Mouse (Mus musculus): ENCODE results near the gene Siglecf.

Gene Siglecf

DNA sequence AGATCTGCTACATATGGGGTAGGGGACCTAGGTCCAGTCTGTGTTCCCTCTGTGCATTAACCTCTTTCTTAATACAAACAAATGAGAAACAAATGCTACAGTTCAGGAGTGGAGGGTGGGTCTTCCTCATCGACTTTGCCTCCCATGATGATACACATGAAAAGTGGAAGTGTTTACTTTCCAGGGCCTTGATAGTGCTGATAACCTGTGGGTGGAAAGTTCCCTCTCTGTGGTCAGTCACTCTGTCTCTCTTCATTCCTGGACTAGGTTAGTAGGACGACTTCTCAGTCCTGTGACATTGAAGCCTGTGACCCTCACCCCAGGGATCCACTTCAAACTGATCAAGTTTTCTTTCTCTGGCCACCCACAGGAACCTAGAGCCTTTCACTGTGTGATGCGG, at the start of gene Siglecf:
Gene Siglecf, plus strand, starts transcription at position 188 of the 400 bp plus-strand sequence.
- no peak for DNase-seq (ENCODE audit: low read depth, low spot score)

DNA sequence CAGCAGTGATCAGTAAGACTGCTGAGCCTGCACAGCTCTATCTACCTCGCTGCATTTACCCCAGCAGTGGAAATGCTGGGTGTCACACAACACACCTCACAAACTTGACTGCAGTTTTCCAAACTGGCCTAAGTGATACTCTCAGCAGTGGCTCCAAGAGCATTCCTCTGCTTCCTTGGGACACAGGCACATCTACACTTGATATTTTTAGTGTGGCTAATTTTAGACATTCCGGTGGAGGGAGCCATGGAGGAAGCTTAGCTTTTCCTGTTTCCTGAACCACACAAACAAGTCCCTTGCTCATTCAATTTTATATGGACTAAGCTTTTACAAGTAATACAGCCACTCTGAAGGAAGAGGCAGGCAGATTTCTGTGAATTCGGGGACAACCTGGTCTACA, 45.9 kb upstream of the Siglecf start:
- DNase-seq (ENCODE audit: low read depth, low spot score), result no peak

- no peak for DNase-seq (ENCODE audit: low read depth, low spot score)
These were observed 42.1 kb upstream of the Siglecf start for GRCm38 (mm10) chr7:43309069-43309468.

DNA sequence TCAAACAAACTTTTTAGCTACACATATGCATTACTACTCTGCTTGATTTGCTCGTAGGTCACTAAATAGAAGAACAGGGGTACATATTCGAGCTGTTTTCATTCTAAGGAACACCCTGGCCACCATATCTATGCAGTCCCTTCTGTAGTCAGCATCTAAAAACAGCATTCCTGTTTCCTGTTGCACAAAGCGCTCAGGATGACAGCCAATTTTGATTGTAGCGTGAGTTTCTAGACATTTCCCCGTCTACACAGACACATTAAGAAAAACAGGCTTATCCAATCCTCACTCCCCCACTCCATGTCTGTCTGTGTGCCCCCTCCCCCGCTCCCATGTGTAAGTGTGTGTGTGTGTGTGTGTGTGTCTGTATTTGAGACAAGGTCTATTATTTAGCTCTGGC, 39.5 kb upstream of the Siglecf start:
- DNase-seq (ENCODE audit: low read depth, low spot score), result peak; percentile 2

DNA sequence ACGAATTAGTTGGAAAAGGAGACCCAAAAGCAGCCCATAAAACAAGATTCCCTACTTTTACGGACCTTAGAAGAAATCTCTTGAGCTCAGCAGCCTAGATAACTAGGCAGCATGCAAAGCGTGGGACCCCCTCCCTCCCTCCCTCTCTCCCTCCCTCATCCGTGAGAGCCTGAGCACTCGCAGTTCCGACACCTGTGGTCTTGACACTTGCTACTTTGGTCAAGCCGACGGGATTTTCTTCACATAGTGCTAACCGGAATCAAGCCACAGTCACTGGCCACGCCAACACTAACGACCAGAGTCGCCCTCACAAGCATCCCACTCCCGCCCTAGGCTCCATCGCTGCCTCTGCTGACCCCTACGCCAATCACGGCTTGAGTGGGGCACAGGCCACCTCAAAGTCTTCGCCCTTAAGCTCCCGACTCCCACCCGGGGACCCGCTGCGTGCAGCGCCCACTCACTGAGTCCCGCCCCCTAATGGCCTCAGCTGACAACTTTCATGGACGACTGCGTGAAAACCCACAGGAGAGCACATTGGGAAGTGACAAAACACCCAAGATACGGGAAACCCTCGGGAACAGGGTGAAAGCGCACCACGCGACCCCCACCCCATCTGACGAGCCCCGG, 38.6 kb upstream of the Siglecf start:
- DNase-seq (ENCODE audit: low read depth, low spot score), result peak; percentile 27

DNA sequence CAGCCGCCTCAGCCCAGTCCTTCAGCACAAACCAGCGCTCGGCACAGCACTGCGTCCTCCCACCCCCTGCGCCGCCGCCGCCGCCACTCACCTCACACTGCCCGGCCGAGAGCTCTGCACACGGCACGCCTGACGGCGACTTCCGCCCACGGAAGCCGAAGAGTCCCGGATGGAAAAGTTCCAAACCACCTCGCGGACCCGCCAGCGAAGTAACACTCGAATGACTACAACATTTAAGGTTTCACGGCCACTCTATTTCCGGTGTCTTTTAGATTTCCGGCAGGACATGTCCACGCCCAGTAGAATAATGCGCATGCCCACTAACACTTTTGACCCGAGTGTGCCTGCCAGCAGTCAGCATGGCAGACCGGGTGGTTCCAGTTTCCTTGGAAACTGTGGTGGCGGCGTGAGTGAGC, 38.1 kb upstream of the Siglecf start, which contains the start of gene Zfp715:
Gene Zfp715, minus strand, starts transcription at position 282 of the 416 bp plus-strand sequence.
- peak; percentile 98 for DNase-seq (ENCODE audit: low read depth, low spot score)

DNA sequence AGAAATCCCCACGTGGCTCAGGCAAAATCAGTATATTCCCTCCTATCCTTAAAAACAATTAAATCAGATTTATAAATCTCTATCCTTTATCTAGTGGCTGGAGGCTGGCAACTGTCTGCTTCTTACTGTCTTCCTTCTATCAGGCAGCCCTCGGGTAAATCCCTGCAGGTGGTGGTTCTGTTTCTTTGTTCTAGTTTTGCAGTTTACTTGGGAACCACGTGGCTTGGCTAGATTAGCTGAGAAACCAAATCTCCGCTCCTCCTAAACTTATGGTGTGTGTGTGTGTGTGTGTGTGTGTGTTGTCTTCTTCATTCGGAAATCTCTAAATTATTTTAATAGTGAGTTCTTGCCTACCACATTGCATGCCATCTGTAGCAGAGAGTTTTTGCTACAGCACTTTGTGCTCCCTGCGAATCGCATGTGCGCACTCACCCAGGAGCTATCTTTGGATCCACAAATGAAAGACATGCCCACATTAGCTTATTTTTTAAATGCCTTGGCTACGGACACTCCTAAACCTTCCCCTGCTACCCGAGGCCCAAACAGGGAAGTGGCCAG, 24.8 kb upstream of the Siglecf start:
- DNase-seq (ENCODE audit: low read depth, low spot score), result no peak

- DNase-seq (ENCODE audit: low read depth, low spot score), result no peak
These were observed 23.0 kb upstream of the Siglecf start for GRCm38 (mm10) chr7:43328101-43328500.

GRCm38 (mm10) chr7:43333203-43333602, 17.9 kb upstream of the Siglecf start:
- DNase-seq (ENCODE audit: low read depth, low spot score), result no peak

- no peak for DNase-seq (ENCODE audit: low read depth, low spot score)
These were observed 17.2 kb upstream of the Siglecf start for GRCm38 (mm10) chr7:43333899-43334298.

GRCm38 (mm10) chr7:43340771-43341170, 10.4 kb upstream of the Siglecf start:
- no peak for DNase-seq (ENCODE audit: low read depth, low spot score)

GRCm38 (mm10) chr7:43343191-43343590, 8.0 kb upstream of the Siglecf start:
- DNase-seq (ENCODE audit: low read depth, low spot score), result no peak

DNA sequence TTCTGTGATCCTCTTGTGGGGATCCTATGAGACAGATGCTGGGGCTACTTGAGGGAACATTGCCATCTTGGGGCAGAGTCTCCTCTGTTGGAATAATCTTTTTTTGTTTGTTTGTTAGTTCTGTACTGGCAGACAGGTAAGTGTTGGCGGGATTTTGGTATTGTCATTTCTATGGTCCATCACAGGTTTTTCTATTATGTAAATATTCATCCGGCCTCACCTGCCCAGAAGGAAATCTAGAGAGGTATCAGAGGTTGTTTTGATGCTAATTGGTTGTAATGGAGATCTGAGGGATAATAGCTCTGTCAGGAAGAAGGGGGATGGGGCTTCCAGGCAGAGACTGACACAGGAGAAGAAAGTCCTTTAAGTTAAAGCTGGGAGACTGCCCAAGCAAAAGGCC, 7.1 kb upstream of the Siglecf start:
- no peak for DNase-seq (ENCODE audit: low read depth, low spot score)

DNA sequence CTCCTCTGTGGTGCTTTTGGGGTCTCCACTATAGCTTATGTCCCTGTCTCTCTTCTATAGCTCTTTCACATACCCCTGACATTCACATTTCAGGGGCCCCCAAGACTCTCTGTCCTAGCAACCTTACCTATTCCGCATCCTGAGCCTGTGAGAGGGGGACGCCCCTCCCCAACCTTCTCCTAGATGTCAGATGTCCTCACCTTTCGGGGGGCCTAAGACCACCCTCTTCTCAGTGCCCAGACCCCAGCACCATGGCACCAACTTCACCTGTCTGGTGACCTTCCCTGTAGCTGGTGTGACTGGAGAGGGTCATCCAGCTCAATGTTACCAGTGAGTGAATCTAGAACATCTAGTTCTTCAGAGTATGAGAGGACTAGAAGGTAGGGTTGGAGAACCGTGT, 6.7 kb upstream of the Siglecf start:
- DNase-seq (ENCODE audit: low read depth, low spot score), result no peak

GRCm38 (mm10) chr7:43346148-43346547, 5.0 kb upstream of the Siglecf start:
- no peak for DNase-seq (ENCODE audit: low read depth, low spot score)

DNA sequence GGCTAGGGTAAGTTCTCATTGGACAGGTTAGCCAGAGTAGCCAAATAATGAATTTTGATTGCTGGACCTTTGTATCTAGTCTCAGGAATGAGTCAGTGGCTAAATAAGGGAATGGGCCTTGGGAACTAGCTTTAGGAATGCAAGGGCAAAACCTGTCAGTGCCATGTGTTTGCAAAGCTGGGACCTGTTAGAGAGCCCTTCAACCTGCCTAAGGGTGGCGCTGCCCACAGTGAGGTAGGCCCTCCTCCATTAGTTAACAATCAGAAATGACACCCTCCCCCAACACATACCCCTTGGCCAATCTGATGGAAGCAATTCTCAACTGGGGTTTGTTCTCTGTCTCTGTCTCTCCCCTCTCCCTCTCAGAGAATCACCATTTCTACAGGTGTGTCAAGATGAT, 4.6 kb upstream of the Siglecf start:
- no peak for DNase-seq (ENCODE audit: low read depth, low spot score)

DNA sequence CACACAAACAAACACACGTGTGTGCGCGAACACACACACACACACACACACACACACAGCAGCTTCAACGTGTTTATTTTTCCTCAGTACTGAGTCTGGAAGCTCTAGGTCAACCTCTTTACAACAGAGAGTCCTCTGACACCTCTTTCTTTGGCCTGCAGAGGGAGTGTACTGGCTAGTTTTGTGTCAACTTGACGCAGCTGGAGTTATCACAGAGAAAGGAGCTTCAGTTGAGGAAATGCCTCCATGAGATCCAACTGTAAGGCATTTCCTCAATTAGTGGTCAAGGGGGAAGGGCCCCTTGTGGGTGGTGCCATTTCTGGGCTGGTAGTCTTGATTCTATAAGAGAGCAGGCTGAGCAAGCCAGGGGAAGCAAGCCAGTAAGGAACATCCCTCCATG, 1.5 kb upstream of the Siglecf start:
- peak; percentile 30 for DNase-seq (ENCODE audit: low read depth, low spot score)

- DNase-seq (ENCODE audit: low read depth, low spot score), result no peak
These were observed 2.0 kb downstream of the Siglecf start for GRCm38 (mm10) chr7:43353118-43353517.

- no peak for DNase-seq (ENCODE audit: low read depth, low spot score)
These were observed 2.6 kb downstream of the Siglecf start for GRCm38 (mm10) chr7:43353758-43354157.

DNA sequence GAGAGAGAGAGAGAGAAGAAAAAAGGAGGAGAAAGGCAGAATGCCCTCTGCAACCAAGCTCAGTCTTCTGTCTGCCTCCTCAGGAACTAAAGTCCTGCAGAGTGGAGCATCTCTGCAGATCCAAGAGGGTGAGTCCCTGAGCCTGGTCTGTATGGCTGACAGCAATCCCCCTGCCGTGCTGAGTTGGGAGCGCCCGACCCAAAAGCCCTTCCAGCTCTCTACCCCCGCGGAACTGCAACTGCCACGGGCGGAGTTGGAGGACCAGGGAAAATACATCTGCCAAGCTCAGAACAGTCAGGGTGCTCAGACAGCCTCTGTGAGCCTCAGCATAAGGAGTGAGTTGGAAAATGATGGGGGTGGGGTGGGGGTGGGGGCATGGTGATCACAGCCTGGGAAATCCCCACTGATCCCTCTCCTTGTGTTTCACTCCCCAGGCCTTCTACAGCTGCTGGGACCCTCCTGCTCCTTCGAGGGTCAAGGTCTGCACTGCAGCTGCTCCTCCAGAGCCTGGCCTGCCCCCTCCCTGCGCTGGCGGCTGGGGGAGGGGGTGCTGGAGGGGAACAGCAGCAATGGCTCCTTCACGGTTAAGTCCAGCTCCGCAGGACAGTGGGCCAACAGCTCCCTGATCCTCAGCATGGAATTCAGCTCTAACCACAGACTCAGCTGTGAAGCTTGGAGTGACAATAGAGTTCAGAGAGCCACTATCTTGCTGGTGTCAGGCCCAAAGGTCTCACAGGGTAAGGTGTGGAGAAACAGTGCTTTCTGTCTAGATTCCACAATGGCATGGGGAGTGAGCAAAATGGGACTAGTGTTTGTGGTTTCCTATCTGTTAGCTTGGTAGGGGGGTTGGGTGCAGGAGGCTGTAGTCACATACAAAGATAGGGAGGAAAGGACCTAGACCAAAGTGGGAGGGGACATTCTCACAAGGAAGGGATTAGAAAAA, 4.0 kb downstream of the Siglecf start:
- DNase-seq (ENCODE audit: low read depth, low spot score), result no peak

GRCm38 (mm10) chr7:43358556-43358955, 7.4 kb downstream of the Siglecf start:
- DNase-seq (ENCODE audit: low read depth, low spot score), result no peak

- no peak for DNase-seq (ENCODE audit: low read depth, low spot score)
These were observed 10.3 kb downstream of the Siglecf start for GRCm38 (mm10) chr7:43361442-43361841.

- DNase-seq (ENCODE audit: low read depth, low spot score), result peak; percentile 40
These were observed 10.9 kb downstream of the Siglecf start for GRCm38 (mm10) chr7:43362021-43362420.
